Mouse (Mus musculus) heart, embryonic 13.5 days (tissue): Measurements from ENCODE around the gene Gm11037. TPM values are rescaled to one million over a fixed set of nuclear protein-coding genes. Genes with fewer than 3 reads are reported as not detected.

ENCODE experiments used
- polyA plus RNA-seq: library from polyadenylated mRNA; unstranded; fragments of >200 nt; fragmentation: Nextera tagmentation; extraction: Ambion mirVana; gene quantifications from 2 replicates; pipeline ENCODE4 v1.2.1, GENCODE M21; 2015

Gene Gm11037
- polyA plus RNA-seq, 1 experiment from 2014 or later, result not detected

Other genes with a start within 250 kb of the Gm11037 start
- 44.5 and 46.0 TPM in 2 replicates for gene 4930402H24Rik, start 227.1 kb upstream of the Gm11037 start, polyA plus RNA-seq
- 3.7 and 4.7 TPM in 2 replicates for gene Atrn, start 227.0 kb upstream of the Gm11037 start, polyA plus RNA-seq
- 3.2 and 3.4 TPM in 2 replicates for gene Gfra4, start 90.4 kb upstream of the Gm11037 start, polyA plus RNA-seq
- 11.7 and 12.8 TPM in 2 replicates for gene Adam33, start 69.7 kb upstream of the Gm11037 start, polyA plus RNA-seq
- 0.31 and 0.33 TPM in 2 replicates for gene Siglec1, start 46.7 kb upstream of the Gm11037 start, polyA plus RNA-seq
- 8.1 and 8.4 TPM in 2 replicates for gene Hspa12b, start 6.2 kb upstream of the Gm11037 start, polyA plus RNA-seq
- 69.0 and 71.4 TPM in 2 replicates for gene 1700037H04Rik, start 26.6 kb downstream of the Gm11037 start, polyA plus RNA-seq
- gene Cenpb, start 46.6 kb downstream of the Gm11037 start, polyA plus RNA-seq, result 6.8 and 7.0 TPM in 2 replicates
- gene Cdc25b, start 53.5 kb downstream of the Gm11037 start, polyA plus RNA-seq, result 36.6 and 41.2 TPM in 2 replicates
- 1.3 and 1.5 TPM in 2 replicates for gene Spef1, start 53.8 kb downstream of the Gm11037 start, polyA plus RNA-seq
- 32.0 and 35.2 TPM in 2 replicates for gene Ap5s1, start 73.6 kb downstream of the Gm11037 start, polyA plus RNA-seq
- gene Mavs, start 100.6 kb downstream of the Gm11037 start, polyA plus RNA-seq, result 18.8 and 20.1 TPM in 2 replicates
- gene Pank2, start 129.0 kb downstream of the Gm11037 start, polyA plus RNA-seq, result 20.8 and 25.1 TPM in 2 replicates
- 2.0 and 2.2 TPM in 2 replicates for gene Rnf24, start 219.4 kb downstream of the Gm11037 start, polyA plus RNA-seq